Mouse (Mus musculus): ENCODE data around the gene Gpr157.

Gene Gpr157

DNA sequence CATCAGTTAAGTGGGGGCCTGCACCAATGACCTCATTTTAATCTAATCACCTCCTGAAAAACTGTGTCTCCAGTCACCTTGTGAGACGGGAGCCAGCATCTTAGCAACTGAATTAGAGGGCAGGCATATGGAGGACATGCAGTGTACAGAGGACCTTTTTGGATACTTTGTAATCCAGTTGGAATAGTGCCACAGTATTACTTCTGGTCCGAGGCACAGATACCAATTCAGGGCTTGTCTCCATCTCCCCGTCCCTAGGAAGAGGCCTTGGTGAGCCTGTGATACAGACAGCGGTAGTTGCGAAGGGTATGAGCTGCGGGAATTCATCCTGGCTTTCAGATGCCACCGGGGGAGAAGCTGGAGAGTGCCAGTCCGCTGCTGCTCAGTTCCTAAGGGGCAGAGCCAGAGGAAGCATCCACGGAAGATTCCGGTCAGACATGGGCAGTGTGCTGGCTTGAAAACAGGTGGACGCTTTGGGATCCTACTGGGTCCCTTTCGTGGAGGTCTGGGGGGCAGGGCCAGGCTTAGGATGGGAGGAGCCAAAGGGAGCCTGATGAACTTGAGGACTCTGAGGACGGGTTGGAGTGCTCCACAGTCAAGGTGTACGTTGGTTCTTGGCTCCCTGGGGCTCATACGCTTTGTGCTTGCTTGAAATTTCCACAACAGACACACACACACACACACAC lies 14.6 kb upstream of the Gpr157 start:
- DNase-seq (ENCODE audit: low read depth, low spot score), result no peak

- DNase-seq (ENCODE audit: low read depth, low spot score), result peak; percentile 71
Observed at GRCm38 (mm10) chr4:150073102-150073473, 14.1 kb upstream of the Gpr157 start.

DNA sequence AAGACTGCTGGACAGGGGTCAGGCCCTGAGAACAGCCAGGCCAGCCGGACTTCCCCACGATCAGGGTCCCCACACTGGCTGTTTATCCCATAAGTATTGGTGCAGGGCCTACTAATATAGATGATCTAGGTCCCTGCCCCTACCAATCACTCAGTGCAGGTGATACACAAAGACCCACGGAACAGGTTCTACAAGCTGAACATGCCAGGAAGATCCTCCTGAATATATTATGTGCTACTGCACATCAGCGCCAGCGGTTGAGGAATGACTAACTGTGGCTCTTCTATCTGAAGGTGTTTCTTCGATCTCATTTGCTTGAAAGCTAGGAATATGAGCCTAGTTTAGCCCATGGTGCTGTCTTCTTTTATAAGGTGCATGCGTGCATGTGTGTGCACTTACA lies 11.8 kb upstream of the Gpr157 start:
- no peak for DNase-seq (ENCODE audit: low read depth, low spot score)

DNA sequence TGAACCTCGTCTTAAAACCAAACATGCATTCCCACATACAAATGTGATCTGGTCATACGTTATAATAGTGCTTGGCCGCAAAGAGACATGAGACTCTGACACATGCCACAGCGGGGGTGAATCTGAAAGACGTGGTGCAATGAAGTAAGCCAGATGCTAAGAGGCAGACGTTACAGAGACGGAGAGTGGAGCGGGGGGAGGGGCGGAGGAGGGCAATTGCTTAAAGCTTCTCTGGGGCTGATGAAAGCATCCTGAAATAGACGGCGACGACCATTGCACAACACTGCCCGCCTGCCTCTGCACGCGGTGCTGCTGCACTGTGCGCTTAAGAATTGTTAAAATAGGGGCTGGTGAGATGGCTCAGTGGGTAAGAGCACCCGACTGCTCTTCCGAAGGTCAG lies 11.0 kb upstream of the Gpr157 start:
- DNase-seq (ENCODE audit: low read depth, low spot score), result no peak

- no peak for DNase-seq (ENCODE audit: low read depth, low spot score)
Observed at GRCm38 (mm10) chr4:150078646-150079045, 8.5 kb upstream of the Gpr157 start.

- no peak for DNase-seq (ENCODE audit: low read depth, low spot score)
Observed at GRCm38 (mm10) chr4:150079244-150079643, 7.9 kb upstream of the Gpr157 start.

GRCm38 (mm10) chr4:150080330-150080967 lies 6.7 kb upstream of the Gpr157 start:
- DNase-seq (ENCODE audit: low read depth, low spot score), result no peak

DNA sequence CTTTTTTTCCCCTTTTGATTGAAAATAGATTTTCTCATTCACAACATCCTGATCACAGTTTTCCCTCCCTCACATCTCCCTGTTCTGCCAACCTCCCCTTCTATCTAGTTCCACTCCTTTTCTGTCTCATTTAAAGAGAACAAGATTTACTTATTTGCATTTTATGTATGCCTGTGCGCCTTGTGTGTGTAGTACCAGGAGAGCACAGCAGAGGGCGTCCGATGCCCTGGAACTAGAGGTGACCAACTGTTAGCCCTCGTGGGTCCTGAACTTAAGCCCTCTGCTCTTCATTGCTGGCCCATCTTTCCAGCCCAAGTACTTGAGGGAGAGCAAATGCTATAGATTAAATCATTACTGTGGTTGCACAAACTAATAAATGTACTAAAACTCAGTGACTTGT lies 1.8 kb upstream of the Gpr157 start:
- peak; percentile 49 for DNase-seq (ENCODE audit: low read depth, low spot score)

DNA sequence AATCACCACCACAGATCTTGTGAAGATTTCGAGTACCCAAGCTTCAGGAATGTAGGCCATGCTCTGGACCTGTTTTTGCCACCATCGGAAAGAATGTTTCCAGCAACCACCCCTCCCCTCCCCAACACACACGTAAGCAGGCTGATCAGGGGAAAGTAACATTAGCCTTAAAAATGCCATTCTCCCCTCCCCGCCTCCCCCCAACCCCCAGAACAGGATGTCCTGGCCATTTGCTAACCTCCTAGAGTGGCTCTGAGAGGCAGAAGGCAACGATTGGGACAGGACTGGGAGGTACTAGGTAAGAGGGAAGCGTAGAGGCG lies 364 bp upstream of the Gpr157 start:
- no peak for DNase-seq (ENCODE audit: low read depth, low spot score)

DNA sequence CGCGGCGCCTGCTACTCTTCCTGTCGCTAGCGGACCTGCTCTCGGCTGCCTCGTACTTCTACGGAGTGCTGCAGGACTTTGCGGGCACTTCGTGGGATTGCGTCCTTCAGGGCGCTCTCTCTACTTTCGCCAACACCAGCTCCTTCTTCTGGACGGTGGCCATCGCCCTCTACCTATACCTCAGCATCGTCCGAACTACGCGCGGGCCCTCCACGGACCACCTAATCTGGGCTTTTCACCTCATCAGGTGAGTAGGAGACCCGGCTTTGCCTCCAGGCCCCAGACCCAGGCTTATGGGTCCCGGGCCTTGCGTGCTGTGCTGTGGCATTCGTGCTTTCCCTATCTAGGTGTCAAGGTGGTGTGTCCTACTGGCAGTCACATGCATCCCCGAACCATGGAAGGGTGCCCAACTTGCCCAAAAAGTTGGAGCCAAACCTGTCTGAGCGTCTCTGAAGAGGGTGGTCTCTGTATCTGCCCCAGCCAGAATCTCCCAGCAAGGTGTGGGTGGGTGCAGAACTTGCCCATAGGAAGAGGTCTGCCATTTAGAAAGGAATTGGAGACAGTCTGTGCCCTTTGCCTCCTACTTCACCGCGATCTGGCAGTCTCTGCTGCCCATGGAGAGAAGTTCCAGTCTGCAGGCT lies 845 bp downstream of the Gpr157 start:
- no peak for DNase-seq (ENCODE audit: low read depth, low spot score)

DNA sequence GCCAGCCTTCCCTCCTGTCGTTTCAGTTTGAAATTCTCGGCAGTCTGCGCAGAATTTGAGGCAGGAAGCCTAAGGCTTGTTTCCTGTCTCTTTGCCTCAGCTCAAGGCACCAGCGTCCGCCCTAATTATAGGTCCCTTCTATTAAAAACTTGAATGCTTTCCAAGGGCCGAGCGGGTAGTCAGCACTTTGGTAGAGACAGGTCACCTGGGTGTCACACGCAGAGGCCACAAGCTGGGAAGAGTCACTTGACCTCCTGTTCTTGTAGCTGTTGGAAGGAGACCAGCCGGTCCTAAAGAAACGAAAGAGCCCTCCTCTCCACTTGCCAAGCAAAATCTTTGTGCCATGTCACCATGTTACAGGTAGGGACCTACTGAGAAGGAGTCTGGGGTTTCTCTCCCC lies 2.0 kb downstream of the Gpr157 start:
- no peak for DNase-seq (ENCODE audit: low read depth, low spot score)

DNA sequence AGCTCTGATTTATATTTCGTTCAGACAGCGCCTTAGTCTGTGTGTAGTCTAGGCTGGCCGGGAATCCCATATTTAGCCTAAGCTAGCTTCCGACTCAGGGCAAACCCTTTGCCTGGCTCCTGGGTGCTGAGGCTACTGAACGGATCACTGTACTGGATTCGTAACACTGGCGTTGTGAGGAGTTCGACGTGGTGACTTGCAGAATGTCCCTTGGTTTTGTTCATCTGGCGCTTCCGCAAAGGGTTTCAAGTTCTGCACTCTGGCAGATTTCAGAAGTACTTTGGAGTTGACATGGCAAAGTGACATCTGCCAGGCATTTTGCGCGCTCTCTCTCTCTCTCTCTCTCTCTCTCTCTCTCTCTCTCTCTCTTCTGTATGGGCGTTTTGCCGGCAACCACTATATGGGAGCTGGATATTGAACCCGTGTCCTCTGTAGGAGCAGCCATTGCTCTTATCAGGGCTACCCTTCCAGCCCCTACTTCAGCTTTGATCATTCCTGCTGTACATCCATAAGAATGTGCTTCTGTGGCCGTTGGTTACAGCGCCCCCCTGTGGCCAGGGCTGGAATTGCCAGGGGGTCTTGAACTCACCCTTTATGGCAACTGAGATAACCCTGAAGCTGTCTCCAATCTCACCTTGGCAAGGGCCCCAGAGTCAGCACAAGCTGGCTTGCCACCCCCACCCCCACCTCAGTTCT lies 4.9 kb downstream of the Gpr157 start:
- DNase-seq (ENCODE audit: low read depth, low spot score), result no peak

GRCm38 (mm10) chr4:150092583-150092902 lies 5.4 kb downstream of the Gpr157 start:
- DNase-seq (ENCODE audit: low read depth, low spot score), result no peak

DNA sequence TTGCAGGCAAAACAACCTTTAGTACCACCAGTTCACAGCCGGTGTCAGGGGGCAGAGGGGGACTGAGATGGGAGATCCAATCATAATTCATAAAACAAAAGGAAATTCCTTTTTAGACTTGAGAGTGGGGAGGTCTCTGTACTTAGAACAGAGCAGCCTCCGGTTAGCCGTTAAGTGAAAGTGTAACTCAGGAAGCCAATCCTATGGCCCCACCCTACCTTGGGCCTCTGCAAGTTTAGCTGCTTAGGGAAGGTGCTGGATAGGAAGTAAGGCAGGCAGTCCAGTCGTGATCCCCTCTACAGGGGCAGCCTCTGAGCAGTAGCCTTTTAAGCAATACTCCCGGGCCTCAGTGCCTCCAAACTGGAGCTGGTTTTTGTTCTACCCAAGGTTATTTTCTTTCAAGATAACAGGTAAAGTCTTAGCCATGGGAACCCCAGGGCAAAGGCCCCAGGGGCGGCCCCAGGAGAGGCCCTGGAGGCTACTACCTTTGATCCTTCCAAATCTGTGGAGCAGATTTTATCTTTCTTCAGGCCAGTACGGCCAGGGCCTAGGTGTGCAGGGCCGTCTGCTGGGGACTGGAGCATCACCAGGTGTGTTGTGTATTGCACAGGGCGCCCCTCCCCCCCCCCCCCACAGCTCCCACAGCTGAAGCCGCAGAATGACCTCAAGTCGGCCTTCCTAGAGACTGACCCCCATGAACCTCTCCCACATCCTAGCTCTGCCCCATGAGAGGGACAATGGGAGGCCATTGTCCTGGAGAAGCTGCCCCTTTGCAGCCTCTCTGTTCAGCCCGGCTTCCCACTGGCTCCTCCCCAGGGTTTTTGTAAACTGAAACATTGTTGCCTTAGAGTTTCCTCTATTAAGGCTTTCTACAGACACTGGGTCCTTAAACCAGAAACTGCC lies 6.6 kb downstream of the Gpr157 start:
- DNase-seq (ENCODE audit: low read depth, low spot score), result peak; percentile 45

- DNase-seq (ENCODE audit: low read depth, low spot score), result peak; percentile 54
Observed at GRCm38 (mm10) chr4:150094463-150094789, 7.3 kb downstream of the Gpr157 start.

DNA sequence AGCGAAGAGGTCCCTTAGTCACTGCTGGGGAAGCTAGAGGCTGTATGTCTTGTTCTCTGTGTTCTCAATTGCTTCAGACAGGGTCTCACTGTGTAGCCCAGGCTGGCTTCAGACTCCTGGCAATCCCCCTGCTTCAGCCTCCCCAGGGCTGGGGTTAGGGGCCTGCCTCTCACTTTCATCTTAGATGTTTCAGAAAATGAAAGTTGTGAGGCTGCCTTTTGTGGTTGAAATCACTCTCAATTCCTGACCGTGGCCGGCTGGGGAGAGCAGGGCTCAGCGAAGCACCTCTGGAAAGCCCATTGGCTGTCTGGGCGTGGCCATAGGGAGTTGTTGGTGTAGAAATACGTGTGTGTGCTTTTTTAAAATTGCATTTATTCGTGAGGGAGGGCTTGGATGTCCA lies 9.1 kb downstream of the Gpr157 start:
- no peak for DNase-seq (ENCODE audit: low read depth, low spot score)

DNA sequence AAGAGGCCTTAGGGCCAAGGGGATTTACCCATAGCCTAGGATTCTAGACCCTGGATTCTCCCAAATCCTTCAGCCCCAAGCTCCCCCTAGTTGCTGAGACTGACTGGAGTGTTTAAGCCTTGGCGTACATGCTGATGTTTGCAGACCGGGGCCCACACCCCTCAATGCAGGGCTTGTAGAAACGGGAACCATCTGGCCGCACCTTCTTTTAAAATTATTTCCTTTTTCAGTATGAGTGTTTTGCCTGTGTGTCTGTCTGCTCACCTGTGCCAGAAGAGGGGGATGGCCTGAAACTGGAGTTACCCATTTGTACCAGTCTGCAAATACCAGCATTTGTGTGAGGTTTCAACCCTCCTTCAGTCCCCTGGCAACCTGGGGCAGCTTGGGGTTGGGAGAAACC lies 10.7 kb downstream of the Gpr157 start:
- no peak for DNase-seq (ENCODE audit: low read depth, low spot score)

GRCm38 (mm10) chr4:150098880-150099279 lies 11.7 kb downstream of the Gpr157 start:
- peak; percentile 87 for DNase-seq (ENCODE audit: low read depth, low spot score)

DNA sequence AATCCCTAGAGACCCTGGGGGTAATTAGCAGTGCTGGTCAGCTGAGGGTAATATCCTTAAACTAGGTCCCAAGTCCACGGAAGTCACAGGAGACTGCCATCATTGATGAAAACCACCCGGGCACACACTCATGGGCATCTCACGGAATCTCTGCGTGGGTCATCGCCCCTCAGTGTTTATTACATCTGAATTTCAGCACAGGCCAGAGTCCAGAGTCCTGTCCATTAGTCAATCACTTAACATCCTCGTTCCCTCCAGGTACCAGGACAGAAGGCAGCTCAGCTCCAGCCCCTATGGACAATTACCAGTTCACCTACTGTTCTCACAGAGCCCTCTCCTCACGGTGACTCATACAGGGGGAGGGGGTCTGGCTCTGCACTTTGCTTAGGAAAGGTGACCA lies 15.7 kb downstream of the Gpr157 start:
- DNase-seq (ENCODE audit: low read depth, low spot score), result no peak

- DNase-seq (ENCODE audit: low read depth, low spot score), result no peak
Observed at GRCm38 (mm10) chr4:150105671-150106070, 18.5 kb downstream of the Gpr157 start.

DNA sequence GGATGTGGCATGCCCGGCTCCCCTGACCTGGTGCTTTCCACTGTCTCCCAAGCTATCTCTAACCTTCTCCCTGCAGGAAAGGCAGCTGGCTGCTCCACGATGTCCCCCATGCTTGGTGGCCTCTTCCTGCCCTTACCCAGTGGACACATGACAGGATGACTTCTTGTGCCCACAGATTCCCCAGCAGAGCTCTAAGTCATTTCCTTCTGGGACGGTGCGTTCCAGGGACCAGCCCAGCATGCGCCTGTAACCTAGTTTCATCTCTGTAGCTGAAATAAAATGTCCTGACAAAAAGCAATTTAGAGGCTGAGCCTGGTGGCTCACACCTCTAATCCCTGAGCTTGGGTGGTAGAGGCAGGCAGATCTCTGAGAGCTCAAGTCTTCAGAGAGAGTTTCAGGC lies 19.5 kb downstream of the Gpr157 start:
- no peak for DNase-seq (ENCODE audit: low read depth, low spot score)

DNA sequence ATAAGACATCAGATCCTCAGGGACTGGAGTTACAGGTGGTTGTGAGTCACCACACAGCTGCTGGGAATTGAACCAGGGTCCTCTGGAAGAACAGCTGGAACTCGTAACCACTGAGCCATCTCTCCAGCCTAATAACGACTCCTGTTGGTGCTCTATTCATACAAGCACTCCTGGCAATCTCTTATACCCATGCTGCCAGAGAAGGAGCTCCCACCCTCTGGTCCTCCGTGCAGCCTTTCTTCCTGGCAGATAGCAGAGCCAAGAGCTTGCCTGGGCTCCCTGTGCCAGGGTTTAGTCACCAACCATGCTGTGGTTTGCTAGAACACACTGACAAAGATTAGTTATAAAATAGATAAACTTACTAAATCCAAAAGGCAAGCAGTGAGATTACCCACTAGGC lies 22.5 kb downstream of the Gpr157 start:
- DNase-seq (ENCODE audit: low read depth, low spot score), result no peak

All from mesoderm, embryonic 11.5 days (tissue).